8 mouse cellular contexts compared by ENCODE assay signal in the genomic region with DNA sequence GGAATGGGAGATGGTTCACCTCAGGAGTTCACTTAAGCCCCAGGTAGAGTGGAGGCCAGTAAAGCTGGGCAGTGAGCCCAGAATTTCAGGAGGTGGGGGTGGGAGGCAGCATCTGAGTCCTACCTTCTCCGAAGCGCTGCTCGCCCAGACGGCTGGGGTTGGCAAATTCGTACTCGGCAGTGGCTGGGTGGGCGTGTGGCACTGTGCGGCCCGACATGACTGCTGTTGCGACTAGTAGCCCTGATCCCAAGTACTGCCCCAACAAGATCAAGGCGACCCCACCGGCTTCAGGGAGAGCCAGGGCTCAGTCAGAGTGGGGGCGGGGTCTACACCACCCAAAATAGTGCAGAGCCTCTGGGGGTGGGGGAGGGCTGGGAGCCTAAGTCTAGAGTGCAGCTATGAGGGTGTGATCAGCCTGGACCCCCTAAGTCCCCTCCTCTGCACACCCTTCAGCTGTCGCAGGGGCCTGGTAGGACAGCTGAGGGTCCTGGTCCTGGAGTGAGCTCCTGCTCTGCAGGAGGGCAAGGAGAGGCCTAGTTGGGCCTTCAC. TPM values are rescaled to one million over a fixed set of nuclear protein-coding genes. Genes with fewer than 3 reads are reported as not detected.
DNase-seq lines count a peak whose midpoint lies in the region; ATAC-seq lines count a peak whose summit lies in the region.

Gene Hspb2, minus strand, starts transcription at position 301 of the 549 bp plus-strand sequence.

- peak; percentile 69 for ATAC-seq in kidney, embryonic 16.5 days (ENCODE audit: low FRiP score, low TSS enrichment)
- ATAC-seq in embryonic facial prominence, embryonic 13.5 days (ENCODE audit: insufficient number of reproducible peaks, insufficient read depth, low FRiP score, low TSS enrichment, low read depth) = peak; percentile 48; the same call in 1 of the 2 replicates

- no peak for DNase-seq in kidney, adult 11 months
- peak; percentile 46 to 71 for DNase-seq in heart, postnatal 36 days
- peak; percentile 75 for DNase-seq in lung, postnatal 10 days
- DNase-seq in embryo, embryonic 11 days = no peak
- DNase-seq in ovary, postnatal 10 days (ENCODE audit: low spot score) = no peak
- DNase-seq in frontal cortex, postnatal 25 days (ENCODE audit: low spot score in 2 of 2) = no peak

- H3K36me3 ChIP-seq in kidney, embryonic 16.5 days (ENCODE audit: insufficient read depth, low read length) = no peaks in the 10 kb centered on the region
- H3K36me3 ChIP-seq in embryonic facial prominence, embryonic 13.5 days = no peaks in the 10 kb centered on the region

- intact Hi-C loops in heart, postnatal 36 days (cut with DNase I) = no loop called here

- no peaks in the 10 kb centered on the region for H3K27me3 ChIP-seq in kidney, embryonic 16.5 days (ENCODE audit: insufficient read depth, low read length)
- H3K27me3 ChIP-seq in embryonic facial prominence, embryonic 13.5 days = peaks cover under 1% of the 10 kb centered on the region

- 0 out of 2 replicates have a peak within 1 kb of the TSS, but pooled peaks have one; percentile 35 for H3K9ac ChIP-seq in kidney, embryonic 16.5 days (replicated peaks; ENCODE audit: low read length)
- no peak within 1 kb of the TSS for H3K9ac ChIP-seq in embryonic facial prominence, embryonic 13.5 days

- peak within 1 kb of the TSS; percentile 25 for H3K4me3 ChIP-seq in kidney, embryonic 16.5 days (ENCODE audit: low read length)
- H3K4me3 ChIP-seq in embryonic facial prominence, embryonic 13.5 days = no peak within 1 kb of the TSS

- peak within 1 kb of the TSS; percentile 37 for H3K4me2 ChIP-seq in kidney, embryonic 16.5 days (replicated peaks; ENCODE audit: low read depth, low read length)
- peak within 1 kb of the TSS; percentile 28 for H3K4me2 ChIP-seq in embryonic facial prominence, embryonic 13.5 days

- peak within 1 kb of the TSS; percentile 81 for H3K27ac ChIP-seq in kidney, embryonic 16.5 days (ENCODE audit: low read length)
- peak within 1 kb of the TSS; percentile 23; the same call in 1 of the 2 replicates for H3K27ac ChIP-seq in embryonic facial prominence, embryonic 13.5 days

- H3K9me3 ChIP-seq in kidney, embryonic 16.5 days (ENCODE audit: low read length) = no peaks in the 10 kb centered on the region
- H3K9me3 ChIP-seq in embryonic facial prominence, embryonic 13.5 days = no peaks in the 10 kb centered on the region

- peaks cover 17% of the 10 kb centered on the region for H3K4me1 ChIP-seq in kidney, embryonic 16.5 days (ENCODE audit: insufficient read depth, low read length)
- H3K4me1 ChIP-seq in embryonic facial prominence, embryonic 13.5 days = peaks cover 18% of the 10 kb centered on the region

- WGBS in kidney, embryonic 16.5 days = 64% methylated on average over 14 of the region's 14 CpGs
- WGBS in embryonic facial prominence, embryonic 13.5 days = 62% methylated on average over 14 of the region's 14 CpGs

RNA-seq across cellular contexts. Expression of gene Hspb2, which starts in this region (rescaled TPM):
- polyA plus RNA-seq in kidney, embryonic 16.5 days (2015; fragmentation: Nextera tagmentation; extraction: Ambion mirVana) = 5.2 and 6.0 TPM in 2 replicates
- 4.8 and 5.7 TPM in 2 replicates for polyA plus RNA-seq in embryonic facial prominence, embryonic 13.5 days (2015; fragmentation: Nextera tagmentation; extraction: Ambion mirVana)
- 100 to 1,000 TPM; 132 to 137 TPM for total RNA-seq in heart, postnatal 36 days (2021)

Comparison
In these comparisons a context has a peak if more than half of its experiments do, and no peak if none do; other contexts are left out.
1. DNase-seq: peak in heart, postnatal 36 days (2 of 2) and lung, postnatal 10 days (single experiment); none in kidney, adult 11 months (single experiment), embryo, embryonic 11 days (single experiment), ovary, postnatal 10 days (single experiment) and frontal cortex, postnatal 25 days (0 of 2).